Mouse (Mus musculus): Measurements from ENCODE around the gene Tmem240.

DNA sequence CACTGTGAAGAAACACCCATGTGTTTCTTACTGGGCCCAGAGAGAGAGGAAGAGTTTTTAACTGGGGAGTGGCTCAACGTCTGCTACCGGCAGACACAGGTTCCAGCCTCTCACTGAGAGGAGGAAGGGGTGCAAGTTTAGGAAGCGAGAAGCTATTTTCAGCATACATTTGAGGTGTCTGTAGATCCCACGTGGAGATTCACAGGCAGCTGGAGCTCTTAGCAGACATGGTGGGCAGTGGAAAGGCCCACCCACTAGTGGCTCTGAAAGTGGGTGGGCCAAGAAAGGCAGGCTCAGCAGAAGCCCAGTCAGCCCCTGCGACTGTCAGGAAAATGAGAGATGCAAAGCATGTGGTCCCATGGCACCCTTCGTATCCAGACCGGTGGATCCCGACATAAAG is 3.7 kb downstream of the Tmem240 start:
- no peak for TF ChIP-seq CTCF (IDR thresholded peaks at IDR 0.05; ENCODE audit: low read depth)
- no peak for TF ChIP-seq EP300 (optimal IDR thresholded peaks at IDR 0.05)

Data from stomach, postnatal 0 days (tissue).